Mouse (Mus musculus) left cerebral cortex, postnatal 14 days (tissue): ENCODE measurements around the gene Foxo1. TPM values are rescaled to one million over a fixed set of nuclear protein-coding genes. Genes with fewer than 3 reads are reported as not detected.

Source experiments
- DNase-seq, 2 experiments: peaks; one replicate each; pipeline ENCODE4 v3.0.0; 2021 to 2022; ENCODE audit warnings: low spot score in 2 of 2, mixed read lengths in 1 of 2
- intact Hi-C: fragments of 180-260 bp; cut with DNase I; formaldehyde crosslinking; loops from one replicate; pipeline ENCODE4 v1.15.1; 2025
- long read RNA-seq, 2 experiments: library from polyadenylated mRNA; stranded (forward); transcript quantifications; one replicate each; pipeline ENCODE4 v2.0.0; 2021
- total RNA-seq, 2 experiments: library from RNA; stranded (reverse); gene quantifications; 2 replicates each; pipeline ENCODE4 v1.2.3; 2021

Foxo1 gene
- total RNA-seq = 10 to 100 TPM; 12.1 to 13.5 TPM
- long read RNA-seq, experiment 1, full-length matches to known transcripts = 7 of 12 reads
- long read RNA-seq, experiment 1, partial matches to known transcripts = 2 of 12 reads
- long read RNA-seq, experiment 1, other reads (novel, unspliced or antisense) = 3 of 12 reads
- long read RNA-seq, experiment 2, full-length matches to known transcripts = 4 of 4 reads
- long read RNA-seq, experiment 2, partial matches to known transcripts = 0 of 4 reads
- long read RNA-seq, experiment 2, other reads (novel, unspliced or antisense) = 0 of 4 reads

GRCm38 (mm10) chr3:52267652-52268486 lies at the start of gene Foxo1:
Gene Foxo1 (plus strand): TSS chr3:52268336.
- intact Hi-C loops = loop anchor here (5.0 to 10.0 kb wide), 5 partner anchors 74 to 534 kb away; no protein-coding TSS in a partner anchor
- peak; percentile 75 to 90 for DNase-seq

GRCm38 (mm10) chr3:52218864-52219263 lies 49.3 kb upstream of the Foxo1 start:
- DNase-seq = no peak
- intact Hi-C loops = no loop called here

DNA sequence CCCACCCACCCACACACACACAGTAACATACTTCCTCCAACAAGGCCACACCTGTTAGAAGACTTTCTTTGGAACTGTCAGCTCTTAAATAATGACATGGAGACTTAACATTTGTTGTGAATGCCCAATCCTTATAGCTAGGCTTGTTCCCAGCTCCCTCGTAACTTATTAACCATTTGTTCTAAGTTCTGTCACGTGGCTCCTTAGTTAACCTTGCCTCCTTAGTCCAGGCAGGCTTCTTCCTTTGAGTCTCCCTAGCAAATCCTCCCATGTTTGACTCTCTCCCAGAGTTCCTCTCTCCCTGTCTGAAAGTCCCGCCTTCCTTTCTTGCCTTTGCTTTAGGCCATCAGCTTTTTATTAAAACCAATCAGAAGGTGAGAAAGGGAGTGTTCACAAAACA lies 47.1 kb upstream of the Foxo1 start:
- intact Hi-C loops = no loop called here
- no peak for DNase-seq

GRCm38 (mm10) chr3:52221931-52222330 lies 46.2 kb upstream of the Foxo1 start:
- DNase-seq = no peak
- intact Hi-C loops = no loop called here

DNA sequence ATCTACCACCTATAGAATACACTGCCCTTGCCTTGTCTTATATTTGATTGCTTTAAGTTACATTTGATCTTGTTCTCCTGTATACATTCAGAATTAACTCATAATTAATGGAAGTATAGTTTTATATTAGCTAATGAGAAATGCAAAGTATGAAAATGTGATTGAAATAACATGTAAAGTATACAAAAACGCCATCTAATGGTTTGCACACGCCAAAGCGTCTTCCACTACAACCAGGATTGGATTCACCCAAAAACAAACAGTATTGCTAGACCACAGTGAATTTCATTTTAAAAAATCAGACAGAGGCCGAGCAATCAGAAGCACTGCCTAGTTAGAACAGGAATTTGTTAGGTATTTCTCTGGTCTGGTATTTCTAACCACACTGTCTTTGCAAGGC lies 31.6 kb upstream of the Foxo1 start:
- no peak for DNase-seq
- intact Hi-C loops = no loop called here

DNA sequence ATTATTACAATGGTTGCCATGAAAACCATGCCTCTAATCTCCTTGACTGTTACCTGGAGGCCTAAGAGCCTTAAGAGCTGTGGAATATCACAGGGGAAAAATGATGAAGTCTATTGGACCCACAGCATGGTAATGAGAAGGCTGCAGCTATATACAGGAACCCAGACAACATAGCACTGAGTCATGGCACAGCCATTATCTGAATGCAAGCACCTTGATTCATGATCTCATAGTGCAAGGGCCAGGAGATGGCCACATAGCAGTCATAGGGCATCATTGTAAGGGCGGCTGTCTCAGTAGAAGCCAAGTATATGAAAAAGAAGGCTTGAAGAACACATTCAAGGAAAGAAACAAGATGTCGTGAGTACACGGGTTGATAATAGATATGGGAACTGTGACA lies 31.0 kb upstream of the Foxo1 start:
- DNase-seq = no peak
- intact Hi-C loops = no loop called here

DNA sequence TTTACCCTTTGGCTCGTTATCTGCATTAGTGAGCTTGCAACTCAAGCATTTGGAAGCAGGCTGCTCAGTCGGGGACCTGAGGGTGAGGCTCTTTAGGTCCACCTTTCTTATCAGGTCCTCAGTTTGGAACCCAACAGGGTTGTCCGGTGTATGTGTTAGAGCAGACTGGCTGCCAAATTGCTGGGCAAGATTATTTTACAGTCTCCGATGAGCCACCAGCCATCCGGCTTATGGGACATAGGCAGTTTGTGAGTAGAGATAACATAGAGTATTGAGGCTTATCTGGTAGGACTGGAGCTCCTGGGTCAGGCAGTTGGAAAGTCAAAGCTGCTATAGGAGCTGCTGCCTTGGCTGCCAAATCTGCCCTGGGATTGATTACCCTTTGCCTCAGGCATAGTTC lies 27.1 kb upstream of the Foxo1 start:
- intact Hi-C loops = loop anchor here (5.0 kb wide), 4 partner anchors 589 to 864 kb away; partner anchors contain the start of gene Rab33b
- DNase-seq = no peak

GRCm38 (mm10) chr3:52242457-52243105 lies 25.6 kb upstream of the Foxo1 start:
- peak; percentile 82 to 89 for DNase-seq
- intact Hi-C loops = loop anchor here (5.0 kb wide), 4 partner anchors 590 to 865 kb away; partner anchors contain the start of gene Rab33b

GRCm38 (mm10) chr3:52243271-52244021 lies 24.7 kb upstream of the Foxo1 start:
- intact Hi-C loops = loop anchor here (5.0 kb wide), 4 partner anchors 591 to 866 kb away; partner anchors contain the start of gene Rab33b
- DNase-seq = peak in 1 of 2 experiments; percentile 47

DNA sequence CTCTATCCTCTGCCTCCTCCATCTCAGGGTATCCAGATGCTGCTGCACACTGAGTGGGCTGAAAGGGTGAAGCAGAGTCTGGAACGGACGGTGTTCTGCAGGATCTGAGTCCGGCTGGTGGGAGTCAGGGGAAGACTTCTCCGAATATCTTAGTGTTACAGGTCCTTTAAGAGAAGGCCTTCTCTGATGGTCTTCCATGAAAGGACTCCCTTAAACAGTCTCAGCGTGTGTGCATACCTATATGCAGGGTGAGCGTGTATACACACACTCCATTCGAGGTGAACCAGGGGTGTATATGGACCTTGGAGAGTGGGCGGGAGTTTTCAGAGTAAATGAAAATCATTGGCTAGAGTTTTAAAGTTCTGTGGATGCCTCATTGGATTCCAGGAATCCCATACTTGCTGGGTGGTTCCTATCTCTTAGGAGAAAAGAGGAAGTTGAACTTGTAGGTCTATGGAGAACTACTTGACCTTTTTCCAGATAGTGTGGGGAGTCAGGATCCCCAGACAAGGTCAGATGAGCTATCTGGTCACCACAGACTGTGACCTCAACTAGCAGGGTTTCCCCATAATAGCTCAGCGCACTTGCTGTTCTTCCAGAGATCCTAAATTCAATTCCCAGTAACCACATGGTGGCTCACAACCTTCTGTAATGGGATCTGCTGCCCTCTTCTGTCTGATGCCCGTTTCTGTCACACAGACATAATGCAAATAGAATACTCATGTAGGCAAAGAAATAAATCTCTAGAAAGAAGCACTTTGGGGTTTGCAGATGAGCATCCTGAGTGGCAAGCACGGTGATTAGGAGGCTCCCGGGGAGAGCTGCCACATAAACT lies 21.9 kb upstream of the Foxo1 start:
- intact Hi-C loops = no loop called here

DNA sequence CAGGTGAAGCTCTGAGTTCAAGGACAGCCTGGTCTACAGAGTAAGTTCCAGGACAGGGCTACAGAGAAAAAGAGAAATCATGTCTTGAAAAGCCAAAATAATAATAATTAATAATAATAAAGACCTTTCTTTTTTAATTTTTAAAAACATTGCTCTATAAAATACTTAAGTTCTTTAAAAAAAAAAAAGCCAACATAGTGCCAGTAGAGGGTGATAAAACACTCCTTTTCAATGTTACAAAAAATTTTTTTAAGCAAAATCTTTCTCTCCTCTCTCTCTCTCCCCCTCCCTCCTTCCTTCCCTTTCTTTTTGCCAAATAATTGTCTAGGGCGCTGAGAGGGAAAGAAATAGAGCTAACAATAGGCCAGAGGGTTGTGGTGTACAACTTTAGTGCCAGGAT lies 17.0 kb upstream of the Foxo1 start:
- no peak for DNase-seq
- intact Hi-C loops = loop anchor here (10.0 kb wide), 1 partner anchor 1194 kb away; no protein-coding TSS in a partner anchor

More for the DNA sequence above, 21.9 kb upstream of the Foxo1 start:
- no peak for DNase-seq

DNA sequence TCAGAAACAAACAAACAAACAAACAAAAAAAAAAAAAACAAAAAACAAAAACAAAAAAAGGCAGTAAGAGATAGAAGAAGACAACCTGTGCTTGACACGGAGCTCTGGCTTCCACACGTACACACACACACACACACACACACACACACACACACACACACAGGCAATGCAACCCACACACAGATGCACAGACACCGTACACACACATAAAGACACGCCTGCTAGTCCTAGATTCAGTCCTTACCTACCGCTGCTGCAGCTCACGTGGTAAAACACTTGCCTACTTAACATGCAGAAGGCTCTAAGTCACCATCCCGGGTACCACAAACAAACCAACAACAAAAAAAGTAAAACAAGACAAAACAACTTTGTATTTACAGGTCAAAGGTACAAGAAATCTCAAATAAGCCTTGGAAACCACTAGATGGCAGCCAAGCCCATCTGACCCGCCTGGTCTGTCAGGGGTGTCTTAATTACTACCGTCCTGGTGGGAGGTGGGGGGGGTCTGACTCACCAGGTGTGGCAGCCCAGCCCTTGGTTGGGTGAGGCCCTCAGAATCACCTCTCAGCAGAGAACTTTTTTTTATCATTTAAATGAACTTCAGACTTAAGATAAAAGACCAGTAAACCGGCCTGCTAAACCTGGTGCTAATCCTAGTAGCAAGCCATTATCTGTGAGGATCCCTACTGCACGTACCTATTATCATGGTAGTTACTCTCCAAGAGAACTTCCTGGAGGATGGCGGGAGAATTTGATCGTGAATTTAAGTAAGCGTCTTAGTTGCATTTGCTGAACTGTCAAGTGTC lies 14.3 kb upstream of the Foxo1 start:
- intact Hi-C loops = loop anchor here (10.0 kb wide), 1 partner anchor 1191 kb away; no protein-coding TSS in a partner anchor
- no peak for DNase-seq

- intact Hi-C loops = loop anchor here (10.0 kb wide), 1 partner anchor 1190 kb away; no protein-coding TSS in a partner anchor
- no peak for DNase-seq
Observed at GRCm38 (mm10) chr3:52254496-52254895, 13.6 kb upstream of the Foxo1 start.

GRCm38 (mm10) chr3:52257782-52258441 lies 10.2 kb upstream of the Foxo1 start:
- DNase-seq = peak in 1 of 2 experiments; percentile 49
- intact Hi-C loops = loop anchor here (2.0 to 10.0 kb wide), 4 partner anchors 704 to 1187 kb away; no protein-coding TSS in a partner anchor

- intact Hi-C loops = loop anchor here (5.0 to 10.0 kb wide), 3 partner anchors 704 to 1186 kb away; no protein-coding TSS in a partner anchor
- DNase-seq = no peak
Observed at GRCm38 (mm10) chr3:52258532-52258931, 9.6 kb upstream of the Foxo1 start.

DNA sequence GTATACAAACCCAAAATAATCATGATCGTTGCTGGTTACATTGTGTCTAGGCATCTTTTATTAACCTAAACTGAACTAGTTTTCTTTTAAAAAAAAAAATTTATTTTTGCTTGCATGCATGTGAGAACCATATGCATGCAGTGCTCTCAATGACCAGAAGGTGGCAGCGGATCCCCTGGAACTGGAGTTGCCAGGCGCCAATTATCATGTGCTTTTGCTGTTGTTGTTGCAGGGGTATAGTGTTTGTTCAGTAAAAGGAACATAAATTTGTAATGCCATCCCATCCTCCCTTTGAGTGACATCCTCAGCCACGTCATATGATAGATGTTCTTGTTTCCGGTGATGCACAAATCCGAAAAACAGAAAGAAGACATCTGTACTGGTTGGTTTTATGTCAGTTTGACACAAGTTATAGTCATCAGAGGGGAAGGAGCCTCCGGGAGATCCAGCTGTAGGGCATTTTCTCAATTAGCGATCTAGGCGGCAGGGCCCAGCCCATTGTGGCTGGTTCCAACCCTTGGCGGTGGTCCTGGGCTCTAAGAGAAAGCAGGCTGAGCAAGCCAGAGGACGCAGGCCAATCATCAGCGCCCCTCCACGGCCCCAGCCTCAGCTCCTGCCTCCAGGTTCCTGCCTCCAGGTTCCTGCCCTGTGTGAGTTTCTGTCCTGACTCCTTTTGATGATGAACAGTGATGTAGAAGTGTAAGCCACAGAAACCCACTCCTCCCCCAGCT lies 5.5 kb upstream of the Foxo1 start:
- peak; percentile 82 to 89 for DNase-seq
- intact Hi-C loops = loop anchor here (2.0 to 10.0 kb wide), 4 partner anchors 252 to 582 kb away; no protein-coding TSS in a partner anchor
